Mouse (Mus musculus) olfactory bulb, adult 2 months (tissue): Measurements from ENCODE around the gene Gm49393.
"Not testable (repeated sequence)": the region's sequence is repeated elsewhere in the genome, so short reads cannot be mapped to it uniquely, and the experiment has no call there.

Source experiments
- CTCF ChIP-seq: fragments of 200-500 bp; IDR thresholded peaks from 2 replicates; pipeline ENCODE4 v1.5.1; 2012; ENCODE audit warnings: low read depth, mild to moderate bottlenecking, low read length, moderate library complexity; ENCODE audit not compliant: insufficient read depth
- POLR2A ChIP-seq: fragments of 200-500 bp; IDR thresholded peaks from 2 replicates; pipeline ENCODE4 v1.6.1; 2012; ENCODE audit warnings: mild to moderate bottlenecking, low read depth, low read length, moderate library complexity; ENCODE audit not compliant: insufficient read depth

DNA sequence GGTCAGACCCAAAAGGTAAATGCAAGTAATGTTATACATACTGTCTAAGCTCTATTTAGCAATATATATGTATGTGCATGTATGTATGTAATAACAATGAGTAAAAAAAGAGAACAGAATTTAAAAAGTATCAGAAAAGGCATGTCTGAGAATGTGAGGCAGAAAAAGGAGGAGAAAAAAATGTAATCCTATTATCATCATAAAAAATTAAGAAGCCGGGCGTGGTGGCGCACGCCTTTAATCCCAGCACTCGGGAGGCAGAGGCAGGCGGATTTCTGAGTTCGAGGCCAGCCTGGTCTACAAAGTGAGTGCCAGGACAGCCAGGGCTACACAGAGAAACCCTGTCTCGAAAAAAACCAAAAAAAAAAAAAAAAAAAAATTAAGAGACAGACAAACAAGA is 38.6 kb downstream of the Gm49393 start, which contains the start of gene Gm49392:
- TF ChIP-seq CTCF, POLR2A: not testable (repeated sequence)
